Mouse (Mus musculus): ENCODE measurements around the gene Acot7. TPM values are rescaled to one million over a fixed set of nuclear protein-coding genes. Genes with fewer than 3 reads are reported as not detected.

Acot7 gene
- polyA plus RNA-seq, 1 experiment from 2014 or later = 12.0 TPM

DNA sequence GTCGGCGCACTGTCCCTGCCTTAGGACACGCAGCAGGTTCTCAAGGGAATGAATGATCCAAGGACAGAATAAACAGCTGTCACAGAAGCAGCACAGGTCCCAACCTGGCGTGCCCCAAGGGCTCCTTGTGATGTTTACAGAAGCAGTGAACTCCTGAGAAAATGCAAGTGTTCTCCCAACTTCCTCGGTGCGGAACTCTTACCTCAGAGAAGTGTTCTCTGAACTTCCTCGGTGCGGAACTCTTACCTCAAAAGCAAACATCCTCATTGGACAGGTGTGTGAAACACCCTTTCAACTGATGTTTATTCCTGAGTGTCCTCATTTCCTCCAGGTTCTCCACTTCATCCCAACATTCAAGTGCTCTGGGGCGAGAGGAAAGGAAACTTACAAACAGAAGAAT lies 4.0 kb upstream of the Acot7 start:
- H3K36me3 ChIP-seq (replicated peaks; ENCODE audit: insufficient read depth, low read length) = no peaks in the 10 kb centered on the region
- no peaks in the 10 kb centered on the region for H3K9me3 ChIP-seq (ENCODE audit: low read length)
- 73% methylated on average over 9 of the region's 9 CpGs for WGBS (ENCODE audit: insufficient replicate concordance)
- no peak overlapping the region for H3K4me3 ChIP-seq (ENCODE audit: low read depth, low read length)
- no peak overlapping the region for H3K4me2 ChIP-seq (ENCODE audit: low read depth, low read length)
- DNase-seq (no peak), ATAC-seq (no peak)
- no peak overlapping the region for H3K27ac ChIP-seq (ENCODE audit: low read depth)
- TF ChIP-seq CTCF (IDR thresholded peaks at IDR 0.05; ENCODE audit: low read depth) (no peak), EP300 (IDR thresholded peaks at IDR 0.05; ENCODE audit: low read depth) (no peak)
- no peak overlapping the region for H3K9ac ChIP-seq (replicated peaks)
- H3K27me3 ChIP-seq (ENCODE audit: insufficient read depth, low read length) = peaks cover 6% of the 10 kb centered on the region; the same call in 1 of the 2 replicates
- H3K4me1 ChIP-seq (ENCODE audit: insufficient read depth) = peaks cover 16% of the 10 kb centered on the region

- Histone ChIP-seq H3K9ac (replicated peaks) (no peak overlapping the region), H3K27me3 (ENCODE audit: insufficient read depth, low read length) (peaks cover 10% of the 10 kb centered on the region; the same call in 1 of the 2 replicates), H3K4me3 (ENCODE audit: low read depth, low read length) (no peak overlapping the region), H3K36me3 (replicated peaks; ENCODE audit: insufficient read depth, low read length) (no peaks in the 10 kb centered on the region), H3K27ac (ENCODE audit: low read depth) (peak overlapping the region; percentile 96; the same call in 1 of the 2 replicates), H3K4me2 (ENCODE audit: low read depth, low read length) (peak overlapping the region; percentile 93; the same call in 1 of the 2 replicates), H3K4me1 (ENCODE audit: insufficient read depth) (peaks cover 22% of the 10 kb centered on the region), H3K9me3 (ENCODE audit: low read length) (no peaks in the 10 kb centered on the region)
- WGBS (ENCODE audit: insufficient replicate concordance) = 41% methylated on average over 3 of the region's 3 CpGs
- TF ChIP-seq CTCF (IDR thresholded peaks at IDR 0.05; ENCODE audit: low read depth) (no peak), EP300 (IDR thresholded peaks at IDR 0.05; ENCODE audit: low read depth) (no peak)
- DNase-seq (no peak), ATAC-seq (no peak)
These were observed 1.3 kb upstream of the Acot7 start for GRCm38 (mm10) chr4:152176638-152177037.

GRCm38 (mm10) chr4:152177174-152177536 lies 779 bp upstream of the Acot7 start:
- peak overlapping the region; percentile 69 for H3K4me3 ChIP-seq (ENCODE audit: low read depth, low read length)
- ATAC-seq = no peak
- H3K4me1 ChIP-seq (ENCODE audit: insufficient read depth) = peaks cover 22% of the 10 kb centered on the region
- 29% methylated on average over 6 of the region's 6 CpGs for WGBS (ENCODE audit: insufficient replicate concordance)
- DNase-seq = no peak
- H3K4me2 ChIP-seq (ENCODE audit: low read depth, low read length) = peak overlapping the region; percentile 93
- peak overlapping the region; percentile 96 for H3K27ac ChIP-seq (ENCODE audit: low read depth)
- TF ChIP-seq EP300 (IDR thresholded peaks at IDR 0.05; ENCODE audit: low read depth) (no peak), CTCF (IDR thresholded peaks at IDR 0.05; ENCODE audit: low read depth) (no peak)
- no peaks in the 10 kb centered on the region for H3K36me3 ChIP-seq (replicated peaks; ENCODE audit: insufficient read depth, low read length)
- H3K27me3 ChIP-seq (ENCODE audit: insufficient read depth, low read length) = peaks cover 10% of the 10 kb centered on the region; the same call in 1 of the 2 replicates
- peak overlapping the region; percentile 75 for H3K9ac ChIP-seq (replicated peaks)
- H3K9me3 ChIP-seq (ENCODE audit: low read length) = no peaks in the 10 kb centered on the region

DNA sequence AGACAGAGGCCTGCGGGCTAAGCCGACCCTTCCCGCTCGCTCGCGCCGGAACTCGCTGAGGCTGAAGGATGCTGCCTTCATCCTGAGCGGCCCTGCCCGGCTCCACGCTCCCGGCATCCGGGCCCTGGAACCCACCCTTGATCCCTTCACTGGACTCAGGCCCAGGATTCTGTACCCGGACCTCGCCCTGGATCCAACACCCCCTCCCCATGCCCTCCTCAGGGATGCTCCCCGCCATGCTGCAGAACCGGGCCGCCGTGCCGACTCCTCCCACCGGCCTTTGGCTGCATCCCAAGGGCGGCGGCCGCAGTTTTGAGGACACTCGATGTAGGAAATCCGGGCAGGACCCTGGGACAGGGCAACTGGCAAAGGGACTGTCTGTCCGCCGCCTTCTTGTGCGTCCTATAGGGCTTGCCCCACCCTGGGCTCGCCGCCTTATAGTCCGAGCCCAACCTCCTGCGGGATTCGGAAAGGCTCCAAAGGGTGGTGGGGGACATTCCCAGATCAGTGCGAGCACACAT lies 470 bp downstream of the Acot7 start:
- Histone ChIP-seq H3K27me3 (ENCODE audit: insufficient read depth, low read length) (peaks cover 10% of the 10 kb centered on the region; the same call in 1 of the 2 replicates), H3K9me3 (ENCODE audit: low read length) (no peaks in the 10 kb centered on the region), H3K27ac (ENCODE audit: low read depth) (no peak overlapping the region), H3K4me3 (ENCODE audit: low read depth, low read length) (peak overlapping the region; percentile 69), H3K4me1 (ENCODE audit: insufficient read depth) (peaks cover 22% of the 10 kb centered on the region), H3K9ac (replicated peaks) (peak overlapping the region; percentile 75), H3K4me2 (ENCODE audit: low read depth, low read length) (peak overlapping the region; percentile 93), H3K36me3 (replicated peaks; ENCODE audit: insufficient read depth, low read length) (no peaks in the 10 kb centered on the region)
- ATAC-seq (peak; percentile 9), DNase-seq (peak; percentile 65)
- WGBS (ENCODE audit: insufficient replicate concordance) = under 1% methylated on average over 35 of the region's 35 CpGs
- TF ChIP-seq EP300 (IDR thresholded peaks at IDR 0.05; ENCODE audit: low read depth) (no peak), CTCF (IDR thresholded peaks at IDR 0.05; ENCODE audit: low read depth) (no peak)

DNA sequence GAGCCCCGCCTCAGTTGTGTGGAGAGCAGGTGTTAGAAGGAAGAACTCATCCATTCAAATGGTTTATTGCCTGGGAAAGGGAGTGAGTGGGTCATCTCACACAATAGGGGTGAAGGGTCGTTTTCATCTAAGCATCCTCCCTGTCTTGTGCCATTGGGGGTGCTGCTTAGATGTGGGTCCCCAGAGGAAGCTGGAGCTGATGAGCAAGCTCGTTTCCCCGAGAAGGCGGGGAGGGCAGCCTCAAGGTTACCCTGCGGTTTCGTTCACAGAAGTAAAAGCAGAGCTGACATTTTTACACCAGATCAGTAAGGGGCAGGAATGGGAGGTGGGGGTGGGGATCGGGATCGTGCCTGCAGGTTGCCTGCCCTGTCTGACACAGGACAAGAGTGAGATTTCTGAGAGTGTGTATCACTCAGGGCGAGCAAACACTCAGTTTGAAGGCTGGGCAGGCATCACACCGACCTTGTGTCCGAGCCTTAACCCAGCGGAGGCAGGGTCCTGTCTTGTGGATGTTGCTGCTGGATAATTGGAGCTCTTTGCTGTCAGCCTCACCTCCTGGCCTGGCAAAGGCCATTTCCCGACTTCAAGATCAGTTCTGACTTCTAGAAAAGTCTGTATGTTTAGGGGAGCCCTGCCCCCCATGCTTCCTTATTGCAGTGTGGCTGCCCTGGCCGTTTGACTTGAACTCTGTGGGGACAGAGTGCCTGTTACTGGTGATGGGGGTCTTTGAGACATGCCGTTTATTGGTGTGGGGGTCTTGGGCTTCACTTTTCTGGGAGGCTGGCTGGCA lies 1.2 kb downstream of the Acot7 start:
- Histone ChIP-seq H3K36me3 (replicated peaks; ENCODE audit: insufficient read depth, low read length) (no peaks in the 10 kb centered on the region), H3K27ac (ENCODE audit: low read depth) (no peak overlapping the region), H3K9me3 (ENCODE audit: low read length) (no peaks in the 10 kb centered on the region), H3K4me1 (ENCODE audit: insufficient read depth) (peaks cover 22% of the 10 kb centered on the region), H3K4me3 (ENCODE audit: low read depth, low read length) (peak overlapping the region; percentile 69), H3K27me3 (ENCODE audit: insufficient read depth, low read length) (peaks cover 10% of the 10 kb centered on the region; the same call in 1 of the 2 replicates), H3K9ac (replicated peaks) (peak overlapping the region; percentile 75), H3K4me2 (ENCODE audit: low read depth, low read length) (peak overlapping the region; percentile 93)
- ATAC-seq (no peak), DNase-seq (no peak)
- 19% methylated on average over 16 of the region's 16 CpGs for WGBS (ENCODE audit: insufficient replicate concordance)
- no peak for TF ChIP-seq CTCF (IDR thresholded peaks at IDR 0.05; ENCODE audit: low read depth)
- no peak for TF ChIP-seq EP300 (IDR thresholded peaks at IDR 0.05; ENCODE audit: low read depth)

GRCm38 (mm10) chr4:152179946-152180660 lies 2.2 kb downstream of the Acot7 start:
- no peak overlapping the region for H3K27ac ChIP-seq (ENCODE audit: low read depth)
- 74% methylated on average over 16 of the region's 16 CpGs for WGBS (ENCODE audit: insufficient replicate concordance)
- TF ChIP-seq EP300 (IDR thresholded peaks at IDR 0.05; ENCODE audit: low read depth) (no peak), CTCF (IDR thresholded peaks at IDR 0.05; ENCODE audit: low read depth) (no peak)

More at GRCm38 (mm10) chr4:152179946-152180660, 2.2 kb downstream of the Acot7 start:
- no peak overlapping the region for H3K9ac ChIP-seq (replicated peaks)
- DNase-seq (no peak), ATAC-seq (no peak)
- H3K4me1 ChIP-seq (ENCODE audit: insufficient read depth) = peaks cover 22% of the 10 kb centered on the region
- H3K27me3 ChIP-seq (ENCODE audit: insufficient read depth, low read length) = peaks cover 10% of the 10 kb centered on the region; the same call in 1 of the 2 replicates
- no peak overlapping the region for H3K4me3 ChIP-seq (ENCODE audit: low read depth, low read length)
- H3K4me2 ChIP-seq (ENCODE audit: low read depth, low read length) = no peak overlapping the region
- no peaks in the 10 kb centered on the region for H3K36me3 ChIP-seq (replicated peaks; ENCODE audit: insufficient read depth, low read length)
- no peaks in the 10 kb centered on the region for H3K9me3 ChIP-seq (ENCODE audit: low read length)
